ENCODE assay signal across 9 mouse cellular contexts in the genomic region with DNA sequence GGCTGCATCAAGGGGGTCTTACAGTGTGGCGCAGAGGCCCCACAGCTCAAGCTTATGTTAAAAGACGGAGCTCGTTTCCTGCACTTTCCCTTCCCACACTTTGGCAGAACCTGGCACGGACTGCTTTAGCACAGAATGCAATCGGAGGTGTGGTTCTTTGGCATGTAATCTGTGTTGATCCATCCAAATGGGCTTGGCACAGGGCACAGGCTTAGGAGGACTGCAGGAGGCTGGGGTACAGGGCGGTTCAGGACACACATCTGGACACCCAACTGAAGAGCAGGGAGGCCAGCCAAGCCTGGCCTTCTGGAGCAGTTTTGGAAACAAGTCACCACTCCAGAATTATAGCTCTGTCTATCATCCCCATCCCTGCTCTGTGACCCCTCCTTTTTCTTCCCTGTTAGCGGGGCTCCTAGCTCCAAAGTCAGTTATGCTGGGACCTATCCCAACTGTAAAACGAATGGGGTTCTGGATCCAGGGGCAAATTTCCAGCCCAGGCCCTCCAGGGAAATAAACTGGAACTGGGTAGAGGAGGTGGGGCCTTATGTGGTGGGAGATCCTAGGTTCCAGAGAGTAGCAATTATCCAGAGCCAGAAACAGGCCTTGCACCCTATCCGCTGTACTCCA. TPM values are rescaled to one million over a fixed set of nuclear protein-coding genes. Genes with fewer than 3 reads are reported as not detected.
A peak's percentile ranks its signal among the peaks of the same experiment; 100 is the strongest.
DNase-seq lines count a peak whose midpoint lies in the region; ATAC-seq and TF ChIP-seq lines count a peak whose summit lies in the region.
"Had no signal": no experiment of that assay in that cellular context is flagged by ENCODE, and none has a peak within 500 bp of the region (broad histone marks: within the 10 kb centered on the region; RNA-seq: fewer than 3 reads in every experiment).

No protein-coding gene starts in this region.

- H3K4me3 ChIP-seq in liver, adult 2 months (ENCODE audit: insufficient read depth, low read depth, low read length): no peak overlapping the region
- no peak overlapping the region for H3K4me3 ChIP-seq in liver, embryonic 12.5 days
- no peak overlapping the region for H3K4me3 ChIP-seq in limb, embryonic 15.5 days
- H3K4me3 ChIP-seq: megakaryocyte, embryonic 14.5 days had no signal

- H3K27me3 ChIP-seq in liver, adult 2 months (ENCODE audit: control insufficient read depth, insufficient read depth, low read length): peaks cover 8% of the 10 kb centered on the region
- H3K27me3 ChIP-seq in liver, embryonic 12.5 days (replicated peaks): peaks cover 40% of the 10 kb centered on the region
- no peaks in the 10 kb centered on the region; the same call in 1 of the 2 replicates for H3K27me3 ChIP-seq in limb, embryonic 15.5 days

- 50% methylated on average over 9 of the region's 9 CpGs for WGBS in liver, adult 2 months
- WGBS in liver, embryonic 12.5 days (ENCODE audit: insufficient replicate concordance): 74% methylated on average over 9 of the region's 9 CpGs
- WGBS in limb, embryonic 15.5 days: 28% methylated on average over 9 of the region's 9 CpGs

- H3K4me2 ChIP-seq in liver, embryonic 12.5 days: no peak overlapping the region
- H3K4me2 ChIP-seq in limb, embryonic 15.5 days: 0 out of 2 replicates have a peak overlapping the region, but pooled peaks have one; percentile 5

- no peaks in the 10 kb centered on the region for H3K4me1 ChIP-seq in liver, adult 2 months (ENCODE audit: control insufficient read depth, insufficient read depth, low read length)
- H3K4me1 ChIP-seq in liver, embryonic 12.5 days: 0 out of 2 replicates have a peak, but pooled peaks cover 2% of the 10 kb centered on the region
- peaks cover 45% of the 10 kb centered on the region for H3K4me1 ChIP-seq in limb, embryonic 15.5 days
- H3K4me1 ChIP-seq: megakaryocyte, embryonic 14.5 days had no signal

- H3K36me3 ChIP-seq in liver, adult 2 months (ENCODE audit: control insufficient read depth, insufficient read depth, low read length): no peaks in the 10 kb centered on the region
- no peaks in the 10 kb centered on the region for H3K36me3 ChIP-seq in liver, embryonic 12.5 days
- no peaks in the 10 kb centered on the region for H3K36me3 ChIP-seq in limb, embryonic 15.5 days

- no peak for TF ChIP-seq CTCF in liver, adult 2 months (IDR thresholded peaks at IDR 0.05; ENCODE audit: low read depth, low read length)

- ATAC-seq in liver, embryonic 12.5 days: no peak
- ATAC-seq in limb, embryonic 15.5 days (ENCODE audit: insufficient number of reproducible peaks, low FRiP score, low TSS enrichment, low read depth): peak; percentile 73; the same call in 1 of the 2 replicates

- H3K9me3 ChIP-seq in liver, embryonic 12.5 days (replicated peaks): no peaks in the 10 kb centered on the region
- no peaks in the 10 kb centered on the region for H3K9me3 ChIP-seq in limb, embryonic 15.5 days

- no peaks in the 10 kb centered on the region for H3K79me2 ChIP-seq in liver, adult 2 months (ENCODE audit: control insufficient read depth, insufficient read depth, low read length)

- no peak overlapping the region for H3K9ac ChIP-seq in liver, adult 2 months (ENCODE audit: low read depth, low read length)
- no peak overlapping the region for H3K9ac ChIP-seq in liver, embryonic 12.5 days
- no peak overlapping the region for H3K9ac ChIP-seq in limb, embryonic 15.5 days

- H3K27ac ChIP-seq in liver, adult 2 months (replicated peaks; ENCODE audit: insufficient read depth, low read depth, low read length): no peak overlapping the region
- H3K27ac ChIP-seq in liver, embryonic 12.5 days: no peak overlapping the region
- H3K27ac ChIP-seq in limb, embryonic 15.5 days: peak overlapping the region; percentile 86

- peak; percentile 76 for DNase-seq in liver, adult 2 months (ENCODE audit: extremely low read depth, low read depth, low spot score)
- peak; percentile 91 for DNase-seq in cerebellum, adult 9-11 months
- DNase-seq in gonadal fat pad, adult 2 months (ENCODE audit: low read depth): peak; percentile 79
- DNase-seq in thymus, postnatal 4 days: no peak
- DNase-seq in right cerebral cortex, postnatal 25 days: no peak
- no peak for DNase-seq in kidney, adult 11 months

- no peak for TF ChIP-seq POLR2A in liver, adult 2 months (IDR thresholded peaks at IDR 0.05; ENCODE audit: extremely low read depth, insufficient read depth, low read length)

RNA-seq across cellular contexts. Expression of a gene that starts 5.2 kb away (rescaled TPM):
- not detected in 2 replicates for total RNA-seq in liver, adult 2 months (2014; rRNA removed)
- polyA plus RNA-seq in liver, adult 2 months (2012; rRNA removed): not detected in 2 replicates
- 0.13 and 0.14 TPM in 2 replicates for polyA plus RNA-seq in liver, embryonic 12.5 days (2016; fragmentation: Nextera tagmentation; extraction: Ambion mirVana)
- polyA plus RNA-seq in gonadal fat pad, adult 2 months (2012; rRNA removed): 0.26 and 0.66 TPM in 2 replicates
- polyA plus RNA-seq in limb, embryonic 15.5 days (2015; fragmentation: Nextera tagmentation; extraction: Ambion mirVana): 0.78 and 0.82 TPM in 2 replicates

RNA-seq across cellular contexts. Expression of a gene that starts 36.5 kb away (rescaled TPM):
- total RNA-seq in liver, adult 2 months (2014; rRNA removed): 0.28 and 0.81 TPM in 2 replicates
- 4.2 and 6.5 TPM in 2 replicates for polyA plus RNA-seq in liver, adult 2 months (2012; rRNA removed)
- polyA plus RNA-seq in liver, embryonic 12.5 days (2016; fragmentation: Nextera tagmentation; extraction: Ambion mirVana): 11.0 and 16.3 TPM in 2 replicates
- polyA plus RNA-seq in gonadal fat pad, adult 2 months (2012; rRNA removed): 180 and 229 TPM in 2 replicates
- polyA plus RNA-seq in limb, embryonic 15.5 days (2015; fragmentation: Nextera tagmentation; extraction: Ambion mirVana): 540 and 575 TPM in 2 replicates

RNA-seq across cellular contexts. Expression of a gene that starts 45.5 kb away (rescaled TPM):
- total RNA-seq in liver, adult 2 months (2014; rRNA removed): 1.2 and 1.4 TPM in 2 replicates
- 1.7 and 4.7 TPM in 2 replicates for polyA plus RNA-seq in liver, adult 2 months (2012; rRNA removed)
- 12.9 and 14.8 TPM in 2 replicates for polyA plus RNA-seq in liver, embryonic 12.5 days (2016; fragmentation: Nextera tagmentation; extraction: Ambion mirVana)
- polyA plus RNA-seq in gonadal fat pad, adult 2 months (2012; rRNA removed): 19.7 and 21.7 TPM in 2 replicates
- polyA plus RNA-seq in limb, embryonic 15.5 days (2015; fragmentation: Nextera tagmentation; extraction: Ambion mirVana): 59.4 and 65.0 TPM in 2 replicates

RNA-seq across cellular contexts. Expression of a gene that starts 56.2 kb away (rescaled TPM):
- total RNA-seq in liver, adult 2 months (2014; rRNA removed): 1.1 and 1.7 TPM in 2 replicates
- polyA plus RNA-seq in liver, adult 2 months (2012; rRNA removed): 1.7 and 2.2 TPM in 2 replicates
- 4.8 TPM in 2 replicates for polyA plus RNA-seq in liver, embryonic 12.5 days (2016; fragmentation: Nextera tagmentation; extraction: Ambion mirVana)
- polyA plus RNA-seq in gonadal fat pad, adult 2 months (2012; rRNA removed): 32.2 and 37.9 TPM in 2 replicates
- polyA plus RNA-seq in limb, embryonic 15.5 days (2015; fragmentation: Nextera tagmentation; extraction: Ambion mirVana): 20.7 and 24.8 TPM in 2 replicates

Comparison
In these comparisons a context has a peak if more than half of its experiments do, and no peak if none do; other contexts are left out.
1. DNase-seq: peak in liver, adult 2 months (single experiment), cerebellum, adult 9-11 months (single experiment) and gonadal fat pad, adult 2 months (single experiment); none in thymus, postnatal 4 days (single experiment), right cerebral cortex, postnatal 25 days (single experiment) and kidney, adult 11 months (single experiment).
2. RNA of a gene that starts 36.5 kb away (polyA plus RNA-seq): 540 to 575 TPM in limb, embryonic 15.5 days and 180 to 229 TPM in gonadal fat pad, adult 2 months; 11.0 to 16.3 TPM in liver, embryonic 12.5 days and 4.2 to 6.5 TPM in liver, adult 2 months; every median in the first group is over 10 times any median in the second.